Mouse (Mus musculus) liver, postnatal 0 days (tissue): ENCODE results near the gene Gimap8.

ENCODE experiments used
- CTCF ChIP-seq: sonication (generic); IDR thresholded peaks from 2 replicates; pipeline ENCODE4 v1.5.1; 2016; ENCODE audit warnings: antibody characterized with exemption, low read depth
- EP300 ChIP-seq: IDR thresholded peaks from 2 replicates; pipeline ENCODE4 v1.6.1; 2016; ENCODE audit warnings: antibody characterized with exemption, low read depth, mild to moderate bottlenecking

- no peak for TF ChIP-seq CTCF
- no peak for TF ChIP-seq EP300
These were observed 22.5 kb downstream of the Gimap8 start for GRCm38 (mm10) chr6:48669446-48669969.
